Mouse (Mus musculus) bone marrow macrophage, adult 2 months (primary cell): ENCODE results near the gene Fbxo42. TPM values are rescaled to one million over a fixed set of nuclear protein-coding genes. Genes with fewer than 3 reads are reported as not detected.

Experiments
- H3K27ac ChIP-seq: 2 replicates; pipeline ENCODE4 v1.5.1; 2012; ENCODE audit warnings: low read depth, low read length; ENCODE audit not compliant: insufficient read depth
- H3K4me1 ChIP-seq: 2 replicates; pipeline ENCODE4 v1.6.1; 2012; ENCODE audit warnings: low read length; ENCODE audit not compliant: control insufficient read depth, insufficient read depth
- H3K4me3 ChIP-seq: 2 replicates; pipeline ENCODE4 v1.5.1; 2012; ENCODE audit warnings: mild to moderate bottlenecking, low read length, moderate library complexity; ENCODE audit not compliant: insufficient read depth
- CTCF ChIP-seq: IDR thresholded peaks from 2 replicates; pipeline ENCODE4 v1.5.1; 2012; ENCODE audit warnings: low read depth, mild to moderate bottlenecking, low read length, moderate library complexity
- POLR2A ChIP-seq: IDR thresholded peaks from 2 replicates; pipeline ENCODE4 v1.6.1; 2012; ENCODE audit warnings: mild to moderate bottlenecking, low read depth, low read length, borderline replicate concordance
- polyA plus RNA-seq: library from polyadenylated mRNA; stranded (reverse); fragments of >200 nt; gene quantifications from 2 replicates; pipeline ENCODE4 v1.2.4, GENCODE M21; 2012; ENCODE audit not compliant: missing spikeins, insufficient read depth, insufficient read length

The Fbxo42 gene
- polyA plus RNA-seq, 1 experiment: 28.2 TPM

GRCm38 (mm10) chr4:141186923-141187836 lies 39.5 kb downstream of the Fbxo42 start:
- Histone ChIP-seq H3K4me3 (no peak overlapping the region), H3K27ac (no peak overlapping the region), H3K4me1 (peaks cover 48% of the 10 kb centered on the region)
- TF ChIP-seq POLR2A (no peak), CTCF (no peak)

DNA sequence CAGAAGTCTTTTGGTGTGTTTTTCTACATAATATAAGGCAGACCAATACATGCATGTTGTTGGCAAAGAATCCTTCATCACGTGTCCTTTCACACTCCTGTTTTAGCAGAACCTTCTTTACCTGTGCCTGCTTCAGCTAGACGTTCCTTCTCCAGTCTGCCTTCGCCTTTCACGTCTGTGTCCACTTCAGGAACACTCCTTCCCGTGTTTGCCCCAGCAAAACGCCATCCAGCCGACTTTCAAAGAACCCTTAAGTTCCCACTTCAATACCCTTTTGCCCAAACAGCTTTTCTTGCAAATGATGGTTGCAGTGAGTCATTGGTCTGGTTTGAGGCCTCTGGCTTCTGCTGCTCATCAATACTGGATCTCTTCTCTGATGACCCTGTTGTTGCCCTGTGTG lies 43.6 kb downstream of the Fbxo42 start:
- Histone ChIP-seq H3K4me3 (no peak overlapping the region), H3K4me1 (peaks cover 16% of the 10 kb centered on the region), H3K27ac (no peak overlapping the region)
- TF ChIP-seq CTCF (no peak), POLR2A (no peak)

GRCm38 (mm10) chr4:141194553-141194952 lies 46.8 kb downstream of the Fbxo42 start:
- peaks cover 1% of the 10 kb centered on the region; the same call in 1 of the 2 replicates for H3K4me1 ChIP-seq
- no peak for TF ChIP-seq CTCF
- TF ChIP-seq POLR2A: no peak
- no peak overlapping the region for H3K27ac ChIP-seq
- no peak overlapping the region for H3K4me3 ChIP-seq

DNA sequence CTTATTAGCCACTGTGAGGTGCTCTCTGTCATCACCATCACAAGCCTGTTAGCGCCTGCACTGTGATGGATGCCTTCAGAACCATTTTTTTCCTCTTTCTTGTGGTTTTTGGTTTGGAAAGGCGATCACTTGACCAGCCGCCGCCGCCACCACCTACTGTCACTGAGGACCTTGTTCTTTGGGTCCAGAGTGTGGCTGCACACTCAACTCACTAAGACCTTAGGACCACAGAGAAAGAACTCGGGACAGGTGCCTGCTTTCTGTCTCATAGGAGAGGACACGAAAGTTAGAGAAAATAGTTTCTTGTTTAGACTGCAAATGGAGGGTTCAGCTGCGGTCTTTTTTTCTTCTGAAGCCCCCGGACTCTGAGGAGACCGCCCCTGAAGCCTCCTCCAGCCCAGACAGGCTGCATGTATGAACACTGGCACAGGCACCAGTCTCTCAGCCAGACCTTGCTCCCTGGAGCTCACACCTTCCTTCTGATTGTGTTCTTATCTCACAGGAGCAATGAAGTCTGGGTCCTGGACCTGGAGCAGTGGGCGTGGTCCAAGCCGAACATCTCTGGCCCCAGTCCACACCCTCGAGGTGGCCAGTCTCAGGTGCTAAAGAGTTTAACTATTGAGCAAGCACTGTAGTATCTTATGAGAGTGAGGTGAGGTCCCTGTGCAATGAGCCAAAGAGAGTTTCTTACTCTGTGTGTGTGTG lies 49.4 kb downstream of the Fbxo42 start:
- Histone ChIP-seq H3K4me1 (no peaks in the 10 kb centered on the region), H3K27ac (no peak overlapping the region), H3K4me3 (no peak overlapping the region)
- TF ChIP-seq CTCF (no peak), POLR2A (no peak)

DNA sequence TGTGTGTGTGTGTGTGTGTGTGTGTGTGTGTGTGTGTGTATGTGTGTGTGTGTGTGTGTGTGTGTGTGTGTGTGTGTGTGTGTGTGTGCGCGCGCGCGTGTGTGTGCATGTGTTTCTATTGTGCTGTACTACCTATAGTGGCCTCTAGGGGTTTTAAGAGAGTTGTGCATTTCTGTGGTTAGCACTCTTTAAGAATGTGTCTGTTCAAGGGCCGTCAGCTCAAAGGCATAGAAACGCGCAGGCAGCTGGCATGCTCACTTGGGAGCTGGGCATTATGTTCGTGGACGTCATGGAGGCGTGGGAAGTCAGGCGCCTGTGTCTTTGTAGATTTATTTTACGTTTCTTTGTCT lies 49.9 kb downstream of the Fbxo42 start:
- Histone ChIP-seq H3K4me1 (no peaks in the 10 kb centered on the region), H3K27ac (no peak overlapping the region), H3K4me3 (no peak overlapping the region)
- no peak for TF ChIP-seq POLR2A
- TF ChIP-seq CTCF: no peak

DNA sequence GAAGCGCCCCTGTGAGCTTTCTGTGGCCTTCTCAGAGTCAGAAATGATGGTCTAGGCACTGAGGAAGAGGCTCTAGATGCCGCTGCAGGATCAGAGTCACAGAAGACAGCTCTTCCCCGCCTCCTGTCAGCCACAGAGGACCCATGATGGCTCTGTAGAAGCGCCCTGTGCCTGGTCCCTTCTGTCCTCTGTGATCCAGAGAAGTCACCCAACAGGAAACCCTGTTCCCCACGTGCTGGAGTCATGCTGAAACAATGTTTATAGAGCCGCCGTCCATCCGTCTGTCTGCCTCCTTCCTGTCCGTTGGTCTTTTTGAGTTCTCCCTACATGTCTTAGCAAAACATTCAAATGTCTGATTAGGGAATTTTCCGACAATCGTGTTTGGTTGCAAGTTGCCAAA lies 53.2 kb downstream of the Fbxo42 start:
- no peaks in the 10 kb centered on the region for H3K4me1 ChIP-seq
- no peak overlapping the region for H3K4me3 ChIP-seq
- TF ChIP-seq POLR2A: no peak
- TF ChIP-seq CTCF: no peak
- no peak overlapping the region for H3K27ac ChIP-seq

- TF ChIP-seq POLR2A (no peak), CTCF (no peak)
- H3K4me1 ChIP-seq: no peaks in the 10 kb centered on the region
Observed at GRCm38 (mm10) chr4:141202192-141202591, 54.5 kb downstream of the Fbxo42 start.

DNA sequence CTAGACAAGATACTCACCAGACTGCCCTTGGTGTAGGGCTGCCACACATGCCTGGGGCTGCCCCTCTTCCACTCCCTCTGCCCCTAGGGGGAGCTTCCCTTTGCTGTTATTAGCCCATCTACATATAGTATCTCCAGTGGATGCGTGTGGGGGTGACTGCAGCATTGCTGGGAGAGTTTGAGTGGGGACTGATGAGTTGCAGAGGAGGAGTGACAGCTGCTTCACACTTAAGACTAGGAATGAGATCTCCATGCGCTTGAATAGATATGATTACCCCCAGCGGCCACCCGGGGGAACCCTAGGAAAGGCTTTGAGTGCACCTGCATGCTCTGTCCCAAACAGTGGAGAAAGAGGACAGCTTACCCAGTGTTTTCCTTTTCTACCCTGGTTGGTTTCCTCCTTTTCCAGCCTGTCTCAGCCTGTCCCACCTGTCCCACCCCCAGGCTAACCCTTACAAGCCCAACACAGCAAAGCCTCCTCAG lies 56.9 kb downstream of the Fbxo42 start:
- TF ChIP-seq CTCF (no peak), POLR2A (no peak)
- Histone ChIP-seq H3K4me3 (no peak overlapping the region), H3K27ac (no peak overlapping the region), H3K4me1 (no peaks in the 10 kb centered on the region)

More at GRCm38 (mm10) chr4:141202192-141202591, 54.5 kb downstream of the Fbxo42 start:
- no peak overlapping the region for H3K27ac ChIP-seq
- no peak overlapping the region for H3K4me3 ChIP-seq

DNA sequence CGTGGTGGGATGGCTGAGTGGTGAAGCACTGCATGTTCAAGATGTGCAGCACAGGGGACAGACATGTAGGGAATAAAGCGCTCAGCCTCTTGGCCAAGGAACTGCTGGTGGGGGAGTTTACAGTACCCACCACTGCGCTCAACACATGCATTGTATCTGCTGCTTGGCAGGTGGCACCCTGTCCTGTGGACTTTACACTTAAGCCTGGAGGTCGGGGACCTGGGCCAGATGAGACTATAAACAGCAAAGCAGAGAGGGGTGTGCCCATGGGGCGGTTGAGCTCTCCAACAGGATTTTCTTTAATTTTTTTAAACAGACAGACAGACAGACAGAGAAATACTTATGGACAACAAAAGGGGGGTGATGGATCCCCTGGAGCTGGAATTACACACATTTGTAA lies 59.4 kb downstream of the Fbxo42 start:
- Histone ChIP-seq H3K27ac (no peak overlapping the region), H3K4me3 (no peak overlapping the region), H3K4me1 (no peaks in the 10 kb centered on the region)
- TF ChIP-seq POLR2A: no peak
- TF ChIP-seq CTCF: no peak
